18 mouse cellular contexts compared by ENCODE assay signal in genomic region chr15:98982100-98982499, GRCm38 (mm10). TPM values are rescaled to one million over a fixed set of nuclear protein-coding genes. Genes with fewer than 3 reads are reported as not detected.
A peak's percentile ranks its signal among the peaks of the same experiment; 100 is the strongest.
DNase-seq lines count a peak whose midpoint lies in the region; ATAC-seq and TF ChIP-seq lines count a peak whose summit lies in the region.
"Had no signal": no experiment of that assay in that cellular context is flagged by ENCODE, and none has a peak within 500 bp of the region (broad histone marks: within the 10 kb centered on the region; RNA-seq: fewer than 3 reads in every experiment).

No protein-coding gene starts in this region.

- H3K4me1 ChIP-seq in hindbrain, embryonic 14.5 days (replicated peaks; ENCODE audit: control insufficient read depth, insufficient read depth, low read length): peaks cover 46% of the 10 kb centered on the region
- H3K4me1 ChIP-seq in neural tube, embryonic 15.5 days: peaks cover 64% of the 10 kb centered on the region

- no peak overlapping the region for H3K9ac ChIP-seq in hindbrain, embryonic 14.5 days
- H3K9ac ChIP-seq in neural tube, embryonic 15.5 days (replicated peaks): no peak overlapping the region
- H3K9ac ChIP-seq: embryonic facial prominence, embryonic 13.5 days; limb, embryonic 13.5 days had no signal

- no peak overlapping the region for H3K4me3 ChIP-seq in layer of hippocampus, adult 2 months
- no peak overlapping the region for H3K4me3 ChIP-seq in hindbrain, embryonic 14.5 days (replicated peaks; ENCODE audit: low read length)
- no peak overlapping the region for H3K4me3 ChIP-seq in neural tube, embryonic 15.5 days (replicated peaks)
- H3K4me3 ChIP-seq: embryonic facial prominence, embryonic 13.5 days; limb, embryonic 13.5 days had no signal

- no peaks in the 10 kb centered on the region for H3K9me3 ChIP-seq in hindbrain, embryonic 14.5 days (ENCODE audit: control insufficient read depth, low read length)
- no peaks in the 10 kb centered on the region for H3K9me3 ChIP-seq in neural tube, embryonic 15.5 days (replicated peaks)
- H3K9me3 ChIP-seq: embryonic facial prominence, embryonic 13.5 days; limb, embryonic 13.5 days had no signal

- H3K27ac ChIP-seq in layer of hippocampus, adult 2 months: peak overlapping the region; percentile 97
- H3K27ac ChIP-seq in hindbrain, embryonic 14.5 days: peak overlapping the region; percentile 94
- H3K27ac ChIP-seq in neural tube, embryonic 15.5 days (replicated peaks): peak overlapping the region; percentile 98
- H3K27ac ChIP-seq: embryonic facial prominence, embryonic 13.5 days; limb, embryonic 13.5 days had no signal

- WGBS in hindbrain, embryonic 14.5 days: 56% methylated on average over 6 of the region's 6 CpGs
- WGBS in neural tube, embryonic 15.5 days: 51% methylated on average over 6 of the region's 6 CpGs

- H3K4me2 ChIP-seq in hindbrain, embryonic 14.5 days (replicated peaks): no peak overlapping the region
- no peak overlapping the region for H3K4me2 ChIP-seq in neural tube, embryonic 15.5 days
- H3K4me2 ChIP-seq: embryonic facial prominence, embryonic 13.5 days; limb, embryonic 13.5 days had no signal

- no peaks in the 10 kb centered on the region for H3K36me3 ChIP-seq in hindbrain, embryonic 14.5 days (replicated peaks; ENCODE audit: control insufficient read depth, insufficient read depth)
- H3K36me3 ChIP-seq in neural tube, embryonic 15.5 days: no peaks in the 10 kb centered on the region
- H3K36me3 ChIP-seq: embryonic facial prominence, embryonic 13.5 days; limb, embryonic 13.5 days had no signal

- no peaks in the 10 kb centered on the region for H3K27me3 ChIP-seq in hindbrain, embryonic 14.5 days (ENCODE audit: control insufficient read depth, insufficient read depth, low read length)
- no peaks in the 10 kb centered on the region for H3K27me3 ChIP-seq in neural tube, embryonic 15.5 days (replicated peaks)
- H3K27me3 ChIP-seq: embryonic facial prominence, embryonic 13.5 days; limb, embryonic 13.5 days had no signal

- TF ChIP-seq CTCF in layer of hippocampus, adult 2 months (conservative IDR thresholded peaks at IDR 0.05): no peak

- ATAC-seq in hindbrain, embryonic 14.5 days (ENCODE audit: low FRiP score): no peak
- no peak for ATAC-seq in neural tube, embryonic 15.5 days (ENCODE audit: low FRiP score)

- peak; percentile 40 for DNase-seq in adrenal gland, adult 2 months
- no peak for DNase-seq in adrenal gland, postnatal 25 days
- no peak for DNase-seq in layer of hippocampus, adult 2 months (ENCODE audit: low spot score in 2 of 2)
- no peak for DNase-seq in layer of hippocampus, adult 18-20 months (ENCODE audit: low spot score in 2 of 2)
- DNase-seq in hindbrain, embryonic 14.5 days (ENCODE audit: low spot score): no peak
- no peak for DNase-seq in cerebellum, postnatal 14 days
- no peak for DNase-seq in lung, postnatal 14 days
- DNase-seq: cerebellum, adult 2 months; heart, postnatal 36 days had no signal

RNA-seq across cellular contexts. Expression of gene Tuba1a, which starts 28.6 kb away (rescaled TPM):
- total RNA-seq in adrenal gland, adult 2 months (2021): 100 to 1,000 TPM in 1 of 2 experiments, 10 to 100 TPM in 1; 63.2 to 125 TPM
- polyA plus RNA-seq in adrenal gland, adult 2 months (2012; rRNA removed): 128 and 133 TPM in 2 replicates
- 81.5 and 90.9 TPM in 2 replicates for total RNA-seq in adrenal gland, postnatal 25 days (2021)
- total RNA-seq in layer of hippocampus, adult 2 months (2021): 100 to 1,000 TPM; 768 to 781 TPM
- 100 to 1,000 TPM; 699 to 750 TPM for total RNA-seq in layer of hippocampus, adult 18-20 months (2021)
- 14,408 and 15,410 TPM in 2 replicates for polyA plus RNA-seq in hindbrain, embryonic 14.5 days (2014; fragmentation: Nextera tagmentation; extraction: Ambion mirVana)
- polyA plus RNA-seq in neural tube, embryonic 15.5 days (2015; fragmentation: Nextera tagmentation; extraction: Ambion mirVana): 10,639 and 13,509 TPM in 2 replicates

RNA-seq across cellular contexts. Expression of gene Gm49450, which starts 28.7 kb away (rescaled TPM):
- 10 to 100 TPM in 1 of 2 experiments, not detected in 1; 10.9 TPM for total RNA-seq in adrenal gland, adult 2 months (2021)
- 49.5 and 126 TPM in 2 replicates for polyA plus RNA-seq in adrenal gland, adult 2 months (2012; rRNA removed)
- total RNA-seq in adrenal gland, postnatal 25 days (2021): not detected in 2 replicates
- total RNA-seq in layer of hippocampus, adult 2 months (2021): not detected
- total RNA-seq in layer of hippocampus, adult 18-20 months (2021): not detected
- not detected in 2 replicates for polyA plus RNA-seq in hindbrain, embryonic 14.5 days (2014; fragmentation: Nextera tagmentation; extraction: Ambion mirVana)
- polyA plus RNA-seq in neural tube, embryonic 15.5 days (2015; fragmentation: Nextera tagmentation; extraction: Ambion mirVana): not detected in 2 replicates
- total RNA-seq: adrenal gland, adult 18-20 months; gastrocnemius, postnatal 4 days; heart, postnatal 36 days; layer of hippocampus, postnatal 10 days; MEL had no signal
- polyA plus RNA-seq: embryonic facial prominence, embryonic 13.5 days; kidney, embryonic 14.5 days; limb, embryonic 13.5 days; lung, embryonic 16.5 days had no signal

RNA-seq across cellular contexts. Expression of gene Tuba1c, which starts 47.6 kb away (rescaled TPM):
- 100 to 1,000 TPM; 270 to 284 TPM for total RNA-seq in adrenal gland, adult 2 months (2021)
- polyA plus RNA-seq in adrenal gland, adult 2 months (2012; rRNA removed): 205 and 318 TPM in 2 replicates
- 286 and 303 TPM in 2 replicates for total RNA-seq in adrenal gland, postnatal 25 days (2021)
- 10 to 100 TPM; 49.6 to 51.1 TPM for total RNA-seq in layer of hippocampus, adult 2 months (2021)
- total RNA-seq in layer of hippocampus, adult 18-20 months (2021): 10 to 100 TPM; 48.9 to 55.6 TPM
- polyA plus RNA-seq in hindbrain, embryonic 14.5 days (2014; fragmentation: Nextera tagmentation; extraction: Ambion mirVana): 21.7 and 24.2 TPM in 2 replicates
- polyA plus RNA-seq in neural tube, embryonic 15.5 days (2015; fragmentation: Nextera tagmentation; extraction: Ambion mirVana): 12.4 and 52.6 TPM in 2 replicates

RNA-seq across cellular contexts. Expression of gene Tuba1b, which starts 47.7 kb away (rescaled TPM):
- 100 to 1,000 TPM; 235 to 261 TPM for total RNA-seq in adrenal gland, adult 2 months (2021)
- polyA plus RNA-seq in adrenal gland, adult 2 months (2012; rRNA removed): 616 and 725 TPM in 2 replicates
- total RNA-seq in adrenal gland, postnatal 25 days (2021): 285 and 323 TPM in 2 replicates
- 100 to 1,000 TPM; 466 to 491 TPM for total RNA-seq in layer of hippocampus, adult 2 months (2021)
- 100 to 1,000 TPM; 448 to 490 TPM for total RNA-seq in layer of hippocampus, adult 18-20 months (2021)
- polyA plus RNA-seq in hindbrain, embryonic 14.5 days (2014; fragmentation: Nextera tagmentation; extraction: Ambion mirVana): 1,223 and 1,455 TPM in 2 replicates
- 1,446 and 1,534 TPM in 2 replicates for polyA plus RNA-seq in neural tube, embryonic 15.5 days (2015; fragmentation: Nextera tagmentation; extraction: Ambion mirVana)
